Mouse (Mus musculus) gastrocnemius, adult 2 months (tissue): ENCODE data around the gene Wdsub1. TPM values are rescaled to one million over a fixed set of nuclear protein-coding genes. Genes with fewer than 3 reads are reported as not detected.

Experiments
- DNase-seq: peaks from one replicate; pipeline ENCODE4 v3.0.0; 2022
- H3K27ac ChIP-seq: fragments of 200-600 bp; 2 replicates; pipeline ENCODE4 v1.8.1; 2022; ENCODE audit warnings: mild to moderate bottlenecking
- H3K4me3 ChIP-seq: fragments of 200-600 bp; 2 replicates; pipeline ENCODE4 v1.8.1; 2022; ENCODE audit warnings: mild to moderate bottlenecking, moderate library complexity
- CTCF ChIP-seq: fragments of 200-600 bp; IDR thresholded peaks from 2 replicates; pipeline ENCODE4 v1.8.1; 2022; ENCODE audit warnings: antibody characterized with exemption, mild to moderate bottlenecking, moderate library complexity
- intact Hi-C: fragments of 180-260 bp; cut with DNase I; formaldehyde crosslinking; loops from one replicate; pipeline ENCODE4 v1.15.1; 2025
- total RNA-seq, 2 experiments: library from RNA; stranded (reverse); gene quantifications; 2 replicates each; pipeline ENCODE4 v1.2.3; 2021

Wdsub1 gene
- total RNA-seq, 2 experiments from 2014 or later, result 12.0 to 18.4 TPM

DNA sequence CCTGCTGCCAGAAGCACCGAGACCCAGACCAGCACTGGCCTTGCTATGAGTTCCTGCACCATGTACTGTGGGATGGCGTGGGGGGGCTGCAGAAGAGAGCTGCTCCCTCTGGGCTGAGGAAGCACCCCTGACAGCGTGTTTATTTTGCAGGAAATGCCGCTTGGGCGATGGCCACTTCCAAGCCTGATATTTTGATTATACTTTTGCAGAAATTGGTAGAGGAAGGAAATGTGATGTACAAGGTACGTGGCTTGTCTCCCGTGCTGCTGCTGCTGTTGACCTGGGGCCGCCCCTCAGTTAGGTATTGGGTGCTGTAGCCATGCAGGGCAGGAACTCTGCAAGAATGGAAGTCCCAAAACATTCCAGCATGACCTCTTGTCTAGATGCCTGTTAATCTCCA lies 43.6 kb downstream of the Wdsub1 start:
- Histone ChIP-seq H3K4me3 (no peak overlapping the region), H3K27ac (peak overlapping the region; percentile 87)
- intact Hi-C loops, result loop anchor here (10.0 kb wide), 1 partner anchor 366 kb away; the partner anchor contains the start of genes Baz2b and March7
- peak; percentile 40 for DNase-seq
- TF ChIP-seq CTCF, result no peak

DNA sequence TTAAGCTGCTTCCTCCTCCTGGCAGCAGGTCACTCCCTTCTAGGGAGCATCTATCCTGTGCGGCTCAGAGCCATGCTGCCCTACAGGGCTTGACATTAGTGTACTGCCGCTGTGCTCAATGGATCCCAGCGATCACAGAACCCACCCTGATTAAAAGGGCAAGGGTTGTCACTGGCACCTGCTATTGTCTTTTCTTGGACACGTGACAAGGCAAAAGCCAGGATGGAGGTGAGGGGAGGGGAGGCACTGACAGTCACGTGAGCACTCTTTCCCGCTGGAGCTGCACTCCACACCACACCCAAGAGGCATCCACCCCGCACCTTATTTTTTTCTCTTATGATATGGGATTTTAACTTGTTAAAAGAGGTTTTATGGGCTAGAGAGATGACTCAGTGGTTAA lies 50.6 kb downstream of the Wdsub1 start:
- TF ChIP-seq CTCF, result no peak
- H3K27ac ChIP-seq, result peak overlapping the region; percentile 92
- no peak for DNase-seq
- H3K4me3 ChIP-seq, result no peak overlapping the region
- intact Hi-C loops, result loop anchor here (5.0 to 10.0 kb wide), 3 partner anchors 50 to 373 kb away; partner anchors contain the start of genes Baz2b, March7 and Wdsub1

DNA sequence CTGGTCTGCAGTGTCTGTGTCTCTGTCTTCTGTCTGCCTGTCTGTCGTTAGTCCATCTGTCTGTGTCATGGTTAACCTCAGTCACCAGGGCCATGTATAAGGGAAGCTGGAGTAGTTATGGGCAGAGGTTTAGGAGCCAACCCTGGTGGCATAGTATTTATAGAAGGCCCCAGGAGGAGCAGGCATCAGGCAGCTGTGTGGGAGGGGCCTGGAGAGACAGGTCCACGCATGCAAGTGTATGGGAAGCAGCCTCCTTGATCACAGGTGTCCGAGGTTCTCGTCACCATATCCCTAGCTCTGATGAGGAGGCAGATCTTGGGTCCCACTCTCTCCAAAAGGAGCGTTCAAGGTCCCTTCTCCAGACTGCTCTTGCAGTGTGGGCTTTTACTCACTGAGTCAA lies 51.5 kb downstream of the Wdsub1 start:
- Histone ChIP-seq H3K27ac (peak overlapping the region; percentile 92), H3K4me3 (peak overlapping the region; percentile 64)
- peak; percentile 34 for DNase-seq
- TF ChIP-seq CTCF, result no peak
- intact Hi-C loops, result loop anchor here (5.0 to 10.0 kb wide), 3 partner anchors 51 to 374 kb away; partner anchors contain the start of genes Baz2b, March7 and Wdsub1

DNA sequence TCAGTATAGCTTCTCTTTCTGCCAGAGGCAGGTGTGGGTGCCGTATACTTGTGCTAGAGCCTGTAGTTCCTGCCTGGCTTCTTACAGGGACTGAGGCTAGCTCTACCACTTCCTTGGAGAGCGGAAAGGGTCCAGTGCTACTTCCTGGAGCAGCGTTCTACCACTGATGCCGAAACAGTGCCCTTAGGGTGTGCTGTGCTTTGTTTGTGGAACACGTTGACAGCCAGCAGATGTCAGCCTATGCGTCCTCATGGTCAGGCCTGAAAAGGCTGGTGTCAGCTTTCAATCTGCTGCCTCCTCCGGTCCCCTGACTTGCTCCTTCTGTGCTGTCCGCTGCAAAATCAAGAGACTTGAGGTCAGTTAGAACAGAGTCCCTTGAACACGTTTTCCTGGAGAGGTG lies 52.2 kb downstream of the Wdsub1 start:
- intact Hi-C loops, result loop anchor here (5.0 to 10.0 kb wide), 3 partner anchors 52 to 375 kb away; partner anchors contain the start of genes Baz2b, March7 and Wdsub1
- peak; percentile 72 for DNase-seq
- peak overlapping the region; percentile 64 for H3K4me3 ChIP-seq
- peak overlapping the region; percentile 92 for H3K27ac ChIP-seq
- TF ChIP-seq CTCF, result peak; percentile 59

DNA sequence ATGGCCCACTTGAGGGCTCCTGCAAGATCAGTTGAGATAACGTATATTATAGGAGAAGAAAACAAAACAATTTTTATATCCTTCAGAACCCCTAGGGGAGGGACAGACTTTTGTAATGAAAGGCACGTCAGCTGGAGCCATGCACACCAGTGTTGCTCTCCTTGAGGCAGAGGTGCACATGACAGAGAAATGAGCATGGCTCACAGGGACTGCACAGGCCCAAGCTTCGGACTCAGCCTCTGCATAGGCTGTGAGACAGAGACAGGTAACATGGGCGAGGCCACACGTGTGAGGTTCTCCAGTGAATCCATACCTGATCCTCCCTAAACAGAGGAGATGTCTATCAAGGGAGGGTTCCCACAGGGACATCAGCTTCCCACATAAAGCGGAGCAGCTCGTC lies 52.7 kb downstream of the Wdsub1 start:
- DNase-seq, result no peak
- intact Hi-C loops, result loop anchor here (5.0 to 10.0 kb wide), 3 partner anchors 53 to 375 kb away; partner anchors contain the start of genes Baz2b, March7 and Wdsub1

DNA sequence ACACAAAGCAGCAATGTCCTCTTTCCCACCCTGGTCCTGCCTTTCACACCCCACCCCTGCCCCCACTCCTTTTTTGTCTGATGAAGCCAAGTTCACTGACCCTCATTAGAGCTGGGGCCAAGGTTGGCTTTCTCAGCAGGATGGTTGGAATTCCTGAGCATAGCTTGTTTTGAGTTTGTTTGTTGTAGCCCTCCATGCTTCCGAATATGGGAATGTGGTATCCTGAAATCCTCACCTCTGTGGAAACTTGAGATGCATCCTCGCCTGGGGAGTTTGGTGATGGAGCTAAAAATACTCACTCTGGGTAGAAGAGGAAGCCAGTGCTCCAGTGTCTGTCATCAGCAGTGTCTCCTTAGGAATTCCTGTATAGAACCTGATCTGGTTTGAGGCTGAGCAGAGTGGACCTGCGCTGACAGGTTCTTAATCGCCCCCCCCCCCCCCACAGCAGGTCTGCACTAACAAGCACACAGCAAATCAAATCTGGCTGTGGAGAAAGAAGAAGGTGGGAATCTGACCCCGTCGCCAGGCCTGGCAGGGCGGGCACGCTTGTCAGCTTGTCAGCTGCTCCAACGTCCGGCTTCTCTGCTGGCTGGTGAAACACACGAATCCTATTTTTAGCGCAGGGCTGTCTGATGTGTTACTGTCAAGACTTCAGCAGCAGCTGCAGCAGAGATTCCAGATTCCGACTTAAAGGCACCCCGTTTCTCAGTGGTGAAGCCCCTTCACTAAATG lies 53.4 kb downstream of the Wdsub1 start:
- intact Hi-C loops, result no loop called here

More for the DNA sequence above, 52.7 kb downstream of the Wdsub1 start:
- TF ChIP-seq CTCF, result no peak
- Histone ChIP-seq H3K4me3 (peak overlapping the region; percentile 64), H3K27ac (peak overlapping the region; percentile 92)

DNA sequence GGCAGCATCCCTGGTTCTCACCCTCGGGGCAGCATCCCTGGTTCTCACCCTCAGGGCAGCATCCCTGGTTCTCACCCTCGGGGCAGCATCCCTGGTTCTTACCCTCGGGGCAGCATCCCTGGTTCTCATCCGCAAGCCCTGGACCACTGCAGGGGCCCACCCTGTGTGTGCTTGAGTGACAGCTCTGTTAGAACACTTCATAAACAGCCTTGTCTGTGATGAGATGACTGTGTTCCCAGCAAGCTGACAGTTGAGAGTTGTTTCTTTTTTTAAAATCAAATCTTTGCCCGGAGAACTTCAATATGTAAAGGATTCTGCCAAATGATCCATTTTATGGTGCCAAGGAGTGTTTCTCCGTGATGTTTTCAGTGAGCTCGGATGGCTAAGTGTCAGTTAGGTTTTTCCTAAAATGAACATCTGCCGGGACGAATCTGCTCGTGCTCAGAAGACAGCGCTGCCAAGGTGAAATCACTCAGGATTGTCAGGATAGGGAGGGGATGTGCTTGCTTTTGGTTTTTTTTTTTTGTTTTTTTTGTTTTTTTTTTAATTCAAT lies 54.2 kb downstream of the Wdsub1 start:
- TF ChIP-seq CTCF, result no peak
- H3K4me3 ChIP-seq, result peak overlapping the region; percentile 64
- peak overlapping the region; percentile 92 for H3K27ac ChIP-seq
- no peak for DNase-seq
- intact Hi-C loops, result no loop called here

More for the DNA sequence above, 53.4 kb downstream of the Wdsub1 start:
- Histone ChIP-seq H3K27ac (peak overlapping the region; percentile 92), H3K4me3 (peak overlapping the region; percentile 64)
- peak; percentile 90 for DNase-seq
- no peak for TF ChIP-seq CTCF

DNA sequence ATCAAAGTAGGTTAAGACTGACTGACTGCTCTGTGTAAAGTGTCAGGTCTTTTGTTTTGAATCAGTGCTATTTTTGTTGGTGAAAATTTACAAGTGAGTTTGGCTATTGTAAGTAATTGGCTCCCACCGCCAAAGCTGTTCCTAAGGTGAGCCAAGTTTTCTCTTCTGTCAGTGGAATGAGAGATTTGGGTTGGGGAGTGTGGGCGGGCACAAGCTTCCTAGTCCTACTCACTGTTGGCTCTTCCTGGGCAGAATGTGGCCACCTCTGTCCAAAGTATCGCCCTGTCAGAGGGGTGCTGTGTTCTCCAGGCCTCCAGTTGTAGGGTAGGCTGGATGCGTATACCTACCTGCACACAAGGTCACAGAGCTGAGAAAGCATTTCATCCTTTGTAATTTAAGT lies 57.0 kb downstream of the Wdsub1 start:
- no peak for DNase-seq
- intact Hi-C loops, result no loop called here
- Histone ChIP-seq H3K4me3 (no peak overlapping the region), H3K27ac (no peak overlapping the region; the same call in 1 of the 2 replicates)
- TF ChIP-seq CTCF, result no peak

DNA sequence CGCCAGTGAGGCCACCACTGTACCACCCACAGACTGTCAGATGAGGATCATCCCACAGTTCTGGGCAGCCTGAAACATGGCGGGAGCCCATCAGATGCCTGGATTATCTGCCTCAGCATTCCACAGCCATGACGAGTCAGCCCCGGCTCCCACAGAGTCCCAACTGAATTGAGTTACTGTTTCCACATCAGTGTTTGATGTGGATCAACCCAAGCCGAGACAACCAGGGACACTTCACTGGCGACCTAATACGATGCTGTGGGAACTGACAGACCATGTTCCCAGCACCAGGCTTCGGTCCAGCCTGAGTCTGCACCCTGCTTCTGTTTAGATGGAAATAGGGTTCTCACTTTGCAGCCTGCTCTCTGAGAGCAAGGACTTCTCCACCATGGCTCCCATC lies 58.1 kb downstream of the Wdsub1 start:
- intact Hi-C loops, result no loop called here
- peak overlapping the region; percentile 56 for H3K27ac ChIP-seq

DNA sequence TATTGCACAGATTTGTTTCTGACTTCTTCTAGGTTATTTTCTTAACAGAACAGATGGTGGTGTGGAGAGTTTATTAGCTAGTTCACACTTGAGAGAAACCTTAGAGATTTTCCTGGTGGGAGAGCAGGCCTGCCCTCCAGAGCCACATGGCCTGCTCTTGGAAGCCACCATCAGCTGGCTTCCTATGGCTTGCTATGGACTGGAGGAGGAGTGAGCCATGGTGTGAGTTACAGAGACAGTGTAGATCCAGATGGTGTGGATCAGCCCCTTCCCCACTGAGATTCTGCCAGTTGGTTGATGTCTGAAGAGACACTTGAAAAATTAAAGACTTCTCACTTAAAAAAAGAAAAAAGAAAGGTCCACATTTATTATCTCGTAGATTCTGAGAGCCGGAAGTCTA lies 61.3 kb downstream of the Wdsub1 start:
- no peak overlapping the region for H3K27ac ChIP-seq
- TF ChIP-seq CTCF, result no peak
- intact Hi-C loops, result no loop called here
- no peak overlapping the region for H3K4me3 ChIP-seq
- DNase-seq, result no peak

More for the DNA sequence above, 58.1 kb downstream of the Wdsub1 start:
- H3K4me3 ChIP-seq, result peak overlapping the region; percentile 30; the same call in 1 of the 2 replicates
- DNase-seq, result peak; percentile 63
- TF ChIP-seq CTCF, result no peak

DNA sequence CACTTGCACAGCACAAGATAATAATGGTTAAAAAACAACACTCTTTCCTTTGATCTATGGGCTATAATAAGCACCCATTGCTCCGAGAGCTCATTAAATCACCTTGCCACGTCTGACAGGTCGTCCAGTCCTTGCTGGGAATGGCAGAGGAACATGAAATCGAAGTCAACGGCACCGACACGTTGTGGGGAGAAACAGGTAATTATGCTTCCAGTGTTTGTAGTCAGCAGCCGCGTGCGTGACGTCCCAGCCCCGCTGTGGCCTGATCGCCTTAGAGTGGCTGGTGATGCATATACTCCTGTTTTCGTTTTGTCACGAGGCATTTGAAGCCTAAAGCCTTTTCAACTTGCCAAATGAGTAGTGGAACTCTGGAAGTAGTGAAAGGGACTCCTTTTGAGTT lies 62.3 kb downstream of the Wdsub1 start:
- intact Hi-C loops, result no loop called here
- Histone ChIP-seq H3K27ac (no peak overlapping the region), H3K4me3 (no peak overlapping the region)
- no peak for DNase-seq
- TF ChIP-seq CTCF, result no peak

DNA sequence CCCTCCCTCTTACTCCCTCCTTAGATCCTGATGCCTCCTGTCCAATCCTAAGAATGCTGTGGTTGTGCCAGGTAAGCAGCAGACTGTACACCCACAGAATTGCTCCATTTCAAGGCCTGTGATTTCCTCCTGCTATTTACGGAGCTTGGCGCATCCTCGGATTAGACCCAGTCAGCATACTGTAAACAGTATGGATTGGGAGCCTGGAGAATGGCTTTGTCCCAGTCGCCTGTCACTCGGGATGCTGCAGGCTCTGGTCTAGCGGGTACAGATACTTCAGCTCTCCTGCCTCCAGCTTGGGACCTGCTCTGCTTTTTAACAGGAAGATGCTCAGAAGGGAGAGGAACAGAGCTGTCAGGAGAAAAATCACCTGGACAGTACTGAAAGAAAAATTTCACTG lies 63.0 kb downstream of the Wdsub1 start:
- no peak for TF ChIP-seq CTCF
- DNase-seq, result no peak
- Histone ChIP-seq H3K27ac (no peak overlapping the region), H3K4me3 (no peak overlapping the region)
- intact Hi-C loops, result no loop called here

DNA sequence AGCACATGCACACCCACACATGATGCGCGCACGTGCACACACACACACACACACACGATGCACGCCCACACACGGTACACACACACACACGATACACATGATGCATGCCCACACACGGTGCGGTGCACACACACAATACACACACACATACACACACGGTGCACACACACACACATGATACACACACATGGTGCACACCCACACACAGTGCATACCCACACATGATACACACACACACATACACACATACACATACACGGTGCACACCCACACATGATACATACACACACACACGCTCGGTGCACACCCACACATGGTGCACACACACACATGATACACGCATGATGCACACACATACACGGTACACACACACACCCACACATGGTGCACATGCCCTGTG lies 63.7 kb downstream of the Wdsub1 start:
- no peak overlapping the region for H3K4me3 ChIP-seq
- intact Hi-C loops, result no loop called here
- no peak for DNase-seq
- H3K27ac ChIP-seq, result no peak overlapping the region
- TF ChIP-seq CTCF, result no peak
